Comparison of ENCODE assay signal across 8 mouse cellular contexts in the genomic region with DNA sequence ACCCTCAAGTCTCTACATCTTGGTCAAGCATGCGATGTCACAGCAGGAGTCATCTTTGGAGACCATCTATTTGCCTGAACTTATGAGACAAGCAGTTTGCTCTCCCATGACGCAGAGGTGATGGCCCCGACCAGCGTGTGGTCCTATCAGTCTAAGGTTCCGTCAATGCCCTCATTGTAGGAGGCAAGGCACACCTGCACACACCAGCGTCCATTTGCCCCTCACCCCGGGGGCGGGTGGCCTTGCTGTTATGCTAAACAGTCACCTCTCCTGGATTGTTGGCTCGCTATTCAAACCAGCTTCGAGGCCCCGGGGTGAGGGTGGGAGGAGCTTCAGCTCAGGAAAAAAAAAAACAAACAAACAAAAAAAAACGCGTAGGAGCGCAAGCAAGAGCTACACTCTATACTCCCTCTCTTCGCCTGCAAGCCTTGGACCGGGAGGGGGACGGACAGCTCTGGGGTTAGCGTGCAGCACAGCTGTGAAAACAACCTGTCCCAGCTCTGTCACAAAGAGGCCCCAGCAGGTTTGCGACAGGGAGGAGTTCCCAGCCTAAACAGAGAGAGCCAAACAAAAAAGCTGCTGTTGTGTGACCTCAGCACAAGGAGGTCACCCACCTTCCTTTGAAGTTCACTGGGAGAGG. TPM values are rescaled to one million over a fixed set of nuclear protein-coding genes. Genes with fewer than 3 reads are reported as not detected.
DNase-seq lines count a peak whose midpoint lies in the region; ATAC-seq and TF ChIP-seq lines count a peak whose summit lies in the region.

No protein-coding gene starts in this region.

- no peak for ATAC-seq in heart, embryonic 11.5 days (replicated peaks; ENCODE audit: insufficient number of reproducible peaks, low FRiP score, low TSS enrichment)
- no peak for ATAC-seq in forebrain, embryonic 13.5 days
- peak; percentile 46 for ATAC-seq in liver, embryonic 13.5 days (ENCODE audit: low read depth)
- peak; percentile 65; the same call in 1 of the 2 replicates for ATAC-seq in stomach, postnatal 0 days (ENCODE audit: low FRiP score, low TSS enrichment)

- TF ChIP-seq EP300 in stomach, postnatal 0 days (optimal IDR thresholded peaks at IDR 0.05) = no peak

- no peak overlapping the region for H3K4me3 ChIP-seq in heart, embryonic 11.5 days (ENCODE audit: low read depth, low read length)
- 0 out of 2 replicates have a peak overlapping the region, but pooled peaks have one; percentile 2 for H3K4me3 ChIP-seq in forebrain, embryonic 13.5 days
- no peak overlapping the region for H3K4me3 ChIP-seq in liver, embryonic 13.5 days (replicated peaks)
- H3K4me3 ChIP-seq in stomach, postnatal 0 days (ENCODE audit: low read depth, low read length) = no peak overlapping the region

- TF ChIP-seq CTCF in stomach, postnatal 0 days (IDR thresholded peaks at IDR 0.05; ENCODE audit: low read depth) = no peak

- H3K27me3 ChIP-seq in heart, embryonic 11.5 days (ENCODE audit: control insufficient read depth, insufficient read depth, low read length) = no peaks in the 10 kb centered on the region
- no peaks in the 10 kb centered on the region for H3K27me3 ChIP-seq in forebrain, embryonic 13.5 days
- H3K27me3 ChIP-seq in liver, embryonic 13.5 days = no peaks in the 10 kb centered on the region
- H3K27me3 ChIP-seq in stomach, postnatal 0 days (ENCODE audit: control insufficient read depth, insufficient read depth, low read length) = no peaks in the 10 kb centered on the region

- H3K9me3 ChIP-seq in heart, embryonic 11.5 days (replicated peaks; ENCODE audit: control insufficient read depth, low read length) = no peaks in the 10 kb centered on the region
- no peaks in the 10 kb centered on the region for H3K9me3 ChIP-seq in forebrain, embryonic 13.5 days (replicated peaks)
- no peaks in the 10 kb centered on the region for H3K9me3 ChIP-seq in liver, embryonic 13.5 days (replicated peaks)
- H3K9me3 ChIP-seq in stomach, postnatal 0 days (ENCODE audit: control insufficient read depth, low read length) = no peaks in the 10 kb centered on the region

- H3K4me1 ChIP-seq in heart, embryonic 11.5 days (ENCODE audit: control insufficient read depth, insufficient read depth, low read length) = peaks cover 5% of the 10 kb centered on the region
- H3K4me1 ChIP-seq in forebrain, embryonic 13.5 days = peaks cover 9% of the 10 kb centered on the region
- peaks cover 16% of the 10 kb centered on the region for H3K4me1 ChIP-seq in liver, embryonic 13.5 days (replicated peaks)
- H3K4me1 ChIP-seq in stomach, postnatal 0 days (replicated peaks; ENCODE audit: control insufficient read depth, insufficient read depth) = 0 out of 2 replicates have a peak, but pooled peaks cover 2% of the 10 kb centered on the region

- H3K27ac ChIP-seq in heart, embryonic 11.5 days (ENCODE audit: low read depth, low read length) = no peak overlapping the region
- no peak overlapping the region for H3K27ac ChIP-seq in forebrain, embryonic 13.5 days
- H3K27ac ChIP-seq in liver, embryonic 13.5 days = no peak overlapping the region
- no peak overlapping the region for H3K27ac ChIP-seq in stomach, postnatal 0 days (replicated peaks)

- no peak overlapping the region for H3K9ac ChIP-seq in heart, embryonic 11.5 days (ENCODE audit: low read depth, low read length)
- no peak overlapping the region for H3K9ac ChIP-seq in forebrain, embryonic 13.5 days
- no peak overlapping the region for H3K9ac ChIP-seq in liver, embryonic 13.5 days
- H3K9ac ChIP-seq in stomach, postnatal 0 days (ENCODE audit: low read length) = no peak overlapping the region

- WGBS in heart, embryonic 11.5 days (ENCODE audit: insufficient replicate concordance) = 47% methylated on average over 19 of the region's 19 CpGs
- 21% methylated on average over 19 of the region's 19 CpGs for WGBS in forebrain, embryonic 13.5 days
- WGBS in liver, embryonic 13.5 days (ENCODE audit: insufficient replicate concordance) = 49% methylated on average over 19 of the region's 19 CpGs
- 38% methylated on average over 19 of the region's 19 CpGs for WGBS in stomach, postnatal 0 days

- no peaks in the 10 kb centered on the region for H3K36me3 ChIP-seq in heart, embryonic 11.5 days (ENCODE audit: control insufficient read depth, insufficient read depth, low read length)
- H3K36me3 ChIP-seq in forebrain, embryonic 13.5 days (ENCODE audit: poor library complexity, severe bottlenecking) = no peaks in the 10 kb centered on the region
- H3K36me3 ChIP-seq in liver, embryonic 13.5 days = no peaks in the 10 kb centered on the region
- no peaks in the 10 kb centered on the region for H3K36me3 ChIP-seq in stomach, postnatal 0 days (ENCODE audit: control insufficient read depth, insufficient read depth, low read length)

- DNase-seq in heart, adult 8-10 months (ENCODE audit: low spot score) = no peak
- DNase-seq in Muller cell, postnatal 12 days (ENCODE audit: inconsistent ontology term) = peak; percentile 38
- no peak for DNase-seq in liver, embryonic 13.5 days
- peak; percentile 53 for DNase-seq in stomach, postnatal 0 days (ENCODE audit: low spot score)
- no peak for DNase-seq in spleen, postnatal 36 days (ENCODE audit: low spot score in 2 of 2)
- DNase-seq in layer of hippocampus, postnatal 14 days (ENCODE audit: low spot score in 2 of 2) = no peak

- H3K4me2 ChIP-seq in heart, embryonic 11.5 days = peak overlapping the region; percentile 20
- H3K4me2 ChIP-seq in forebrain, embryonic 13.5 days = peak overlapping the region; percentile 42
- peak overlapping the region; percentile 38 for H3K4me2 ChIP-seq in liver, embryonic 13.5 days
- 0 out of 2 replicates have a peak overlapping the region, but pooled peaks have one; percentile 31 for H3K4me2 ChIP-seq in stomach, postnatal 0 days (replicated peaks; ENCODE audit: low read depth)

RNA-seq across cellular contexts. Expression of a gene that starts 12.1 kb away (rescaled TPM):
- 180 and 211 TPM in 2 replicates for polyA plus RNA-seq in heart, embryonic 11.5 days (2014; fragmentation: Nextera tagmentation; extraction: Ambion mirVana)
- total RNA-seq in heart, adult 8-10 months (2022) = 10 to 100 TPM; 52.4 to 81.0 (median 72.0) TPM
- 120 and 130 TPM in 2 replicates for polyA plus RNA-seq in forebrain, embryonic 13.5 days (2015; fragmentation: Nextera tagmentation; extraction: Ambion mirVana)
- 109 and 115 TPM in 2 replicates for polyA plus RNA-seq in liver, embryonic 13.5 days (2015; fragmentation: Nextera tagmentation; extraction: Ambion mirVana)
- polyA plus RNA-seq in stomach, postnatal 0 days (2015; fragmentation: Nextera tagmentation; extraction: Ambion mirVana) = 106 and 111 TPM in 2 replicates
- 100 to 1,000 TPM; 112 to 123 TPM for total RNA-seq in layer of hippocampus, postnatal 14 days (2021)

Comparison
In these comparisons a context has a peak if more than half of its experiments do, and no peak if none do; other contexts are left out.
1. ATAC-seq: peak in liver, embryonic 13.5 days (single experiment) and stomach, postnatal 0 days (single experiment); none in heart, embryonic 11.5 days (single experiment) and forebrain, embryonic 13.5 days (single experiment).
2. DNase-seq: peak in Muller cell, postnatal 12 days (single experiment) and stomach, postnatal 0 days (single experiment); none in heart, adult 8-10 months (single experiment), liver, embryonic 13.5 days (single experiment), spleen, postnatal 36 days (0 of 2) and layer of hippocampus, postnatal 14 days (0 of 2).
3. Peak in every context shown above with its lines, with median percentiles within 50 percentile points of each other: H3K4me2 ChIP-seq.